Mouse (Mus musculus) heart, embryonic 14.5 days (tissue): ENCODE data around the gene Npr1. TPM values are rescaled to one million over a fixed set of nuclear protein-coding genes. Genes with fewer than 3 reads are reported as not detected.

Source experiments
- ATAC-seq: fragments of 200-750 bp; cut with Nextera tagmentation; 2 replicates; pipeline ENCODE4 v1.8.0; 2017; ENCODE audit warnings: low read depth, moderate TSS enrichment; ENCODE audit not compliant: insufficient number of reproducible peaks, insufficient read depth, low FRiP score
- H3K27ac ChIP-seq, 2 experiments: fragments of 200-500 bp in 1 of 2; fragments of 300-500 bp in 1 of 2; sonication (generic) in 1 of 2; replicated peaks in 1 of 2; 2 replicates each; pipeline ENCODE4 v1.5.1; 2012 to 2014; ENCODE audit warnings: low read depth in 2 of 2, low read length in 2 of 2, control low read depth in 1 of 2, mild to moderate bottlenecking in 1 of 2, mixed read lengths in 1 of 2; ENCODE audit not compliant: control insufficient read depth in 1 of 2, insufficient read depth in 1 of 2
- H3K27me3 ChIP-seq: fragments of 300-500 bp; sonication (generic); 2 replicates; pipeline ENCODE4 v1.6.1; 2014; ENCODE audit warnings: mild to moderate bottlenecking, low read length, control low read depth; ENCODE audit not compliant: control insufficient read depth, insufficient read depth
- H3K36me3 ChIP-seq: fragments of 300-500 bp; sonication (generic); 2 replicates; pipeline ENCODE4 v1.6.1; 2014; ENCODE audit warnings: mild to moderate bottlenecking, control low read depth, low read length, mixed read lengths; ENCODE audit not compliant: control insufficient read depth, insufficient read depth
- H3K4me1 ChIP-seq, 2 experiments: fragments of 200-500 bp in 1 of 2; fragments of 300-500 bp in 1 of 2; sonication (generic) in 1 of 2; 2 replicates each; pipeline ENCODE4 v1.6.1; 2012 to 2014; ENCODE audit warnings: low read length in 2 of 2, control low read depth in 1 of 2, mixed read lengths in 1 of 2; ENCODE audit not compliant: control insufficient read depth in 2 of 2, insufficient read depth in 2 of 2
- H3K4me2 ChIP-seq: fragments of 300-500 bp; sonication (generic); 2 replicates; pipeline ENCODE4 v1.6.1; 2014; ENCODE audit warnings: mild to moderate bottlenecking, low read length
- H3K4me3 ChIP-seq, 2 experiments: fragments of 200-500 bp in 1 of 2; fragments of 300-500 bp in 1 of 2; sonication (generic) in 1 of 2; 2 replicates each; pipeline ENCODE4 v1.5.1; 2012 to 2014; ENCODE audit warnings: low read length in 2 of 2, mild to moderate bottlenecking in 2 of 2, control low read depth in 1 of 2, low read depth in 1 of 2, moderate library complexity in 1 of 2; ENCODE audit not compliant: control insufficient read depth in 1 of 2, insufficient read depth in 1 of 2
- H3K9ac ChIP-seq: fragments of 300-500 bp; sonication (generic); 2 replicates; pipeline ENCODE4 v1.6.1; 2014; ENCODE audit warnings: mild to moderate bottlenecking, low read length
- H3K9me3 ChIP-seq: fragments of 300-500 bp; sonication (generic); 2 replicates; pipeline ENCODE4 v1.6.1; 2016; ENCODE audit warnings: low read length, control low read depth; ENCODE audit not compliant: control insufficient read depth
- WGBS: fragments of 180-500 bp; shearing (Covaris S2); extraction: QIAGEN DNeasy Blood & Tissue Kit; methylation state at CpG from one replicate; pipeline ENCODE4 v1.1.7; 2014; 5-methylcytosine and 5-hydroxymethylcytosine counted together
- polyA plus RNA-seq: library from polyadenylated mRNA; unstranded; fragments of >200 nt; fragmentation: Nextera tagmentation; extraction: Ambion mirVana; gene quantifications from 2 replicates; pipeline ENCODE4 v1.2.1, GENCODE M21; 2014

Gene Npr1
- polyA plus RNA-seq, 1 experiment from 2014 or later = 11.8 TPM

DNA sequence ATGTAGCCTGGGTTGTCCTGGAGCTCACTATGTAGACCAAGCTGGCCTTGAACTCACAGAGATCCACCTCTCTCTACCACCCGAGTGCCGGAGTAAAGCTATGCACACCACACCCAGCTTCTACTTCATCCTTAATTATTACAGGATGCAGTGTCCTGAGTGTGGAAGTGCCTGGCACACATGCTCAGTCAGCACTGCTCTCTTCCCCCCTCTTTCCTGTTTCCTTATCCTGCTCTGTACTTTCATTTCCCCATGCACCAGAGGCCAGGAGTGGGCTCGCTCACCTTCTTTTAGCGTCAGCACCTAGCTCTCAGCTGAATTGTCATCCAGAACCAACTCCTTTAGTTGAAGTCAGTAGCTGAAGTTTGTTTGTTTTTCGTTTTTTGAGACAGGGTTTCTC, 5.4 kb downstream of the Npr1 start:
- Histone ChIP-seq H3K4me2 (no peak overlapping the region), H3K4me3 (no peak overlapping the region), H3K36me3 (peaks cover 11% of the 10 kb centered on the region; the same call in 1 of the 2 replicates), H3K27me3 (peaks cover 14% of the 10 kb centered on the region), H3K9ac (no peak overlapping the region), H3K9me3 (no peaks in the 10 kb centered on the region), H3K27ac (no peak overlapping the region), H3K4me1 (peaks cover 2 to 5% of the 10 kb centered on the region in 2 experiments; a peak in 2 of 4 replicates)
- WGBS = 65% methylated on average over 5 of the region's 5 CpGs
- ATAC-seq = no peak

DNA sequence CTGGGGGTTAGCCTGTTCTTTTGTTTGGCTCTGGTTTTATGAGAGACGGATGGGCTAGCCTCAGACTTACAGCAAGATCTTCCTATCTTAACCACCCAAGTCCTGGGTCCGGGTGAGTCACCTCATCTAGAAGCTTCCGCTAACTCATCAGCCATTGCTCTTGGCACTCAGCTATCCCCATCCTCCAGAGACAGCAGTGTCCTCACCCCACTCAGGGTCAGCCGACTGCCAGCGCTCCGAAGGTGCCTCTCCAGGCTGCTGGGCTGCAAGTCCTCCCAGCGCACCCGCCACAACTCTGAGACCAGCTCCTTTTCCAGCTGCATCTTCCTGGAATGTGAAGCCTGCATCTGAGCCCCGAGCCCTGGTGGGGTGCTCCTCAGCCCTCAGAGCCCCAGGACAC, 5.9 kb downstream of the Npr1 start:
- no peak for ATAC-seq
- Histone ChIP-seq H3K4me2 (no peak overlapping the region), H3K9me3 (no peaks in the 10 kb centered on the region), H3K27me3 (peaks cover 8% of the 10 kb centered on the region), H3K4me1 (peaks cover 2 to 5% of the 10 kb centered on the region in 2 experiments; a peak in 2 of 4 replicates), H3K4me3 (no peak overlapping the region), H3K27ac (no peak overlapping the region), H3K36me3 (peaks cover 11% of the 10 kb centered on the region; the same call in 1 of the 2 replicates), H3K9ac (no peak overlapping the region)
- 80% methylated on average over 9 of the region's 9 CpGs for WGBS

DNA sequence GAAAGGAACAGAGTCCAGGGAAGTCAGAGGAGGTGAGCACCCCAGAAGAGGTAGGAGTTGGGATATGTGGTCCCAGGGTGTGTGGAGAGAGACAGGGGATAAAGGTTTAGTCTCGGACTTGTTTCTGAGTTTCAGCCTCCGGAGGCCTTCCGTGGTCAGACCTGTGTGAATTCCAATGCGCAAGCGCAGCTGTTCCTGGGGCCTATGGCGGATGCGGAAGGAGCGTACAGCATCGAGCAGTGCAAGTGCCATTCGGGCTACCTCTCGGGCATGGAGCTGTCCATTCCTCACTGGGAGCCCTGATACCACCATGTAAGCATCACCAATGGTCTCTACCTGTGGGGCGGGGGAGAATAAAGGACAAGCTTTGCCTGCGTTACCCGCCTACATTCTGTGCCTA, 10.7 kb downstream of the Npr1 start:
- no peak overlapping the region for H3K9ac ChIP-seq
- peaks cover 8 to 11% of the 10 kb centered on the region in 2 experiments for H3K4me1 ChIP-seq
- ATAC-seq = no peak
- no peaks in the 10 kb centered on the region for H3K9me3 ChIP-seq
- no peak overlapping the region for H3K4me2 ChIP-seq
- H3K36me3 ChIP-seq = peaks cover 11% of the 10 kb centered on the region; the same call in 1 of the 2 replicates
- 81% methylated on average over 14 of the region's 14 CpGs for WGBS
- H3K4me3 ChIP-seq = no peak overlapping the region
- no peaks in the 10 kb centered on the region for H3K27me3 ChIP-seq
- no peak overlapping the region for H3K27ac ChIP-seq

DNA sequence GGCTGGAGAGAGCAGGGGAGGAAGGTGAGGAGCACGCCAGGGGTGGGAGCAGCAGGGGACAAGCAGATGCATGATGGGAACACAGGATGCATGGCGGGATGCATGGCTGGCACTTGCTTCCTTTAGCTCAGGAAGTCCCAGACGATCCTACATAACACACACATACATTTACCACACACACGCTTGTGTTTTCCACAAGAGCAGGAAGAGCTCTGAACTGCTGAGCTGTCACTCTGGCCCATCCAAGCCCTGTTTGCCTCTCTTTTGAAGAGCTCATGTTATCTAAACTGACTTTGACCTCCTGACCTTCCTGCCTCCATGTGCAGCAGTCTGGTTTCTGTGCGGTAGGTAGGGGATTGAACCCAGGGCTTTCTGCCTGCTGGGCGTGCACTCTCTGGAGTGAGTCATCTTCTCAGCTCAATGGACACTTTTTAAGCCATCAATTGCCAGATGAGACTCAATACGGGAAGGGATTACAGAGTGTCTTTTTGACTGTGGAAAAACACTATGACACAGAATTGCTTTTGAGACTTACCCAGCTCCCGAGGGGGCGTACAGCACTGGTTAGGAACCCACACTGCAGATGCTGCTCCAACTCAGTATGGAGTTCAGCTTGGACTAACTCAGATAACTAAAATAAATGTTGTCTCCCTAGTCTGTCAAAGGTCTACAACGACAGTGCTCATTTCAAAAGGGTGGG, 14.1 kb downstream of the Npr1 start:
- Histone ChIP-seq H3K36me3 (0 out of 2 replicates have a peak, but pooled peaks cover 5% of the 10 kb centered on the region), H3K27me3 (no peaks in the 10 kb centered on the region), H3K27ac (peak overlapping the region; percentile 33 to 45; a peak in 2 of 4 replicates), H3K9me3 (no peaks in the 10 kb centered on the region), H3K4me2 (peak overlapping the region; percentile 56), H3K9ac (peak overlapping the region; percentile 60), H3K4me3 (peak overlapping the region; percentile 26 to 28), H3K4me1 (peaks cover 15 to 19% of the 10 kb centered on the region in 2 experiments)
- 36% methylated on average over 10 of the region's 10 CpGs for WGBS
- no peak for ATAC-seq

DNA sequence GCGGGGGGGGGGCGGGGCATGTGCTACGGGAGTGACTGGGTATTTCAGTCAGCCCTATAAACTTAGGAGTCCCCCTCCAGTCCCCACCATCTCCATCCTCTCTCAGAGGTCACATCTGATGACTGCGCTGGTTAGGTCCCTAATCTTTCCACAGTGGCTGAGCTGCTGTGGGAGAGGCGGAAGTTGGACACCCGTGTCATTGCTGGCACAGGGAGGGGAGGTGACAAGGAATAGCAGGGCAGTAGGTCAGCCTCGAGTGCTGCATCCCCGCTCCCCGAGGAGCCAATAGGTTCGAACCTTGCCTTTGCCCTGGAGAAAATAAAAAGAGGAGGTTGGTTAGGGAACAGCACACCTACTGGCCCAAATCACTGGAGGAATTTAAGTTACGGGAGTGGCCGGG, 14.8 kb downstream of the Npr1 start:
- Histone ChIP-seq H3K36me3 (0 out of 2 replicates have a peak, but pooled peaks cover 5% of the 10 kb centered on the region), H3K9ac (peak overlapping the region; percentile 60), H3K4me1 (peaks cover 19 to 20% of the 10 kb centered on the region in 2 experiments), H3K27ac (peak overlapping the region in 1 of 2 experiments; percentile 45; a peak in 2 of 4 replicates), H3K27me3 (no peaks in the 10 kb centered on the region), H3K9me3 (no peaks in the 10 kb centered on the region), H3K4me3 (peak overlapping the region; percentile 26 to 28), H3K4me2 (peak overlapping the region; percentile 56)
- ATAC-seq = no peak
- 21% methylated on average over 12 of the region's 12 CpGs for WGBS

DNA sequence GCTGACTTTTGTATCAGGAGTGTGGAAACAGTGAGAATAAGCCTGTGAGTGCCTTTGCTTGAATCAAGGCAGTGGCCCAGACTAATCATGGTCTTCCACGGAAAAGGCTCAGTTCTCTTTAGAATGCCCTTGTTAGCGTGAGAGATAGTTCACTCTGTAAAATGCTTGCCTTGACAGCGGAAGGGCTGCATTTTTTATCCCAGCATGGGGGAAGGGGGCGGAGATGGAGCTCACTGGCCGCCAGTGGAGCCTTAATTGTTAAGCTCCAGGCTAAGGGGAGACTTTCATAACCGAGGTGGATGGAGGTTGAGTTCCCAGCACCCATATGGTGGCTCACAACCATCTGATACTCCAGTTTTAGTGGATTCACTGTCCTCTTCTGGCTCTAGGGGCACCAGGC, 17.0 kb downstream of the Npr1 start:
- WGBS = 57% methylated on average over 6 of the region's 6 CpGs
- no peak overlapping the region for H3K4me3 ChIP-seq
- no peak for ATAC-seq
- H3K36me3 ChIP-seq = no peaks in the 10 kb centered on the region
- no peak overlapping the region for H3K4me2 ChIP-seq
- no peaks in the 10 kb centered on the region for H3K9me3 ChIP-seq
- no peak overlapping the region for H3K9ac ChIP-seq
- H3K27ac ChIP-seq = peak overlapping the region; percentile 46 to 94; a peak in 2 of 4 replicates
- peaks cover 23 to 24% of the 10 kb centered on the region in 2 experiments for H3K4me1 ChIP-seq
- no peaks in the 10 kb centered on the region for H3K27me3 ChIP-seq

DNA sequence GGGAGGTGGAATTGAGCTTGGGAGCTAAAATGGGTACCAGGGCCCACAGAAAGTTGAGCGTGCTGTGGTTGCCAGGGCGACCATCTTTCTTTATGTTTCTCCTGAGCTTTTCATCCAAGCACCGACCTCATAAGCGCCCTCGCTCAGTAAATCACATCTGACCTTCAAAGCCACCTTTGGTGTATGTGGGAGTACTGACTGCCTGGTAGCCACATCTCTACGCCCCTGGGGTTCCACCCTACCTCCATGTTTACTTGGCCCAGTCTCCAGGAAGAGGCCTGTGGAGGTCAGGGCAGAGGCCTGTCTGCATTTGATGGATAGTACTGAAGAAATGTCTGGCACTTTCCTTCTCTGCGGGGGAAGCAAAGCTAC, 18.6 kb downstream of the Npr1 start:
- H3K4me3 ChIP-seq = peak overlapping the region; percentile 35 to 38; a peak in 3 of 4 replicates
- no peaks in the 10 kb centered on the region for H3K36me3 ChIP-seq
- peak overlapping the region; percentile 68 for H3K9ac ChIP-seq
- ATAC-seq = peak; percentile 16; the same call in 1 of the 2 replicates
- 49% methylated on average over 7 of the region's 7 CpGs for WGBS
- no peaks in the 10 kb centered on the region for H3K27me3 ChIP-seq
- peaks cover 23 to 24% of the 10 kb centered on the region in 2 experiments for H3K4me1 ChIP-seq
- no peaks in the 10 kb centered on the region for H3K9me3 ChIP-seq
- peak overlapping the region; percentile 94 to 97 for H3K27ac ChIP-seq
- peak overlapping the region; percentile 64 for H3K4me2 ChIP-seq
